Mouse (Mus musculus) stomach, embryonic 16.5 days (tissue): Measurements from ENCODE around the gene Trim8. TPM values are rescaled to one million over a fixed set of nuclear protein-coding genes. Genes with fewer than 3 reads are reported as not detected.
A peak's percentile ranks its signal among the peaks of the same experiment; 100 is the strongest.

Experiments used
- ATAC-seq: fragments of 200-750 bp; cut with Nextera tagmentation; 2 replicates; pipeline ENCODE4 v1.8.0; 2017; ENCODE audit warnings: moderate number of reproducible peaks, moderate TSS enrichment; ENCODE audit not compliant: insufficient read depth, low FRiP score
- H3K27ac ChIP-seq: fragments of 300-500 bp; sonication (generic); 2 replicates; pipeline ENCODE4 v1.5.1; 2014; ENCODE audit warnings: low read length
- H3K27me3 ChIP-seq: fragments of 300-500 bp; sonication (generic); 2 replicates; pipeline ENCODE4 v1.6.1; 2014; ENCODE audit warnings: low read length, control low read depth, mixed read lengths; ENCODE audit not compliant: control insufficient read depth, insufficient read depth
- H3K36me3 ChIP-seq: fragments of 300-500 bp; sonication (generic); 2 replicates; pipeline ENCODE4 v1.6.1; 2014; ENCODE audit warnings: low read length; ENCODE audit not compliant: control insufficient read depth, insufficient read depth
- H3K4me1 ChIP-seq: fragments of 300-500 bp; sonication (generic); 2 replicates; pipeline ENCODE4 v1.6.1; 2014; ENCODE audit warnings: low read length, control low read depth, mixed read lengths; ENCODE audit not compliant: control insufficient read depth, insufficient read depth
- H3K4me2 ChIP-seq: fragments of 300-500 bp; sonication (generic); 2 replicates; pipeline ENCODE4 v1.6.1; 2014; ENCODE audit warnings: low read depth, low read length, mixed read lengths
- H3K4me3 ChIP-seq: fragments of 300-500 bp; sonication (generic); replicated peaks from 2 replicates; pipeline ENCODE4 v1.5.1; 2014; ENCODE audit warnings: mild to moderate bottlenecking, low read length
- H3K9ac ChIP-seq: fragments of 300-500 bp; sonication (generic); 2 replicates; pipeline ENCODE4 v1.6.1; 2014; ENCODE audit warnings: low read length
- H3K9me3 ChIP-seq: fragments of 300-500 bp; sonication (generic); replicated peaks from 2 replicates; pipeline ENCODE4 v1.6.1; 2016; ENCODE audit warnings: low read length, control low read depth; ENCODE audit not compliant: control insufficient read depth
- WGBS: fragments of 180-500 bp; shearing (Covaris S2); extraction: QIAGEN DNeasy Blood & Tissue Kit; methylation state at CpG from one replicate; pipeline ENCODE4 v1.1.7; 2014; 5-methylcytosine and 5-hydroxymethylcytosine counted together
- polyA plus RNA-seq: library from polyadenylated mRNA; unstranded; fragments of >200 nt; fragmentation: Nextera tagmentation; extraction: Ambion mirVana; gene quantifications from 2 replicates; pipeline ENCODE4 v1.2.1, GENCODE M21; 2015

Trim8 gene
- polyA plus RNA-seq, 1 experiment from 2014 or later = 16.2 TPM

- Histone ChIP-seq H3K4me1 (peaks cover 6% of the 10 kb centered on the region), H3K4me2 (peak overlapping the region; percentile 93), H3K9me3 (no peaks in the 10 kb centered on the region), H3K9ac (peak overlapping the region; percentile 99), H3K27ac (peak overlapping the region; percentile 100), H3K4me3 (peak overlapping the region; percentile 94), H3K36me3 (no peaks in the 10 kb centered on the region), H3K27me3 (no peaks in the 10 kb centered on the region)
- WGBS = under 1% methylated on average over 49 of the region's 52 CpGs
- peak; percentile 85 for ATAC-seq
These were observed 1.5 kb upstream of the Trim8 start for GRCm38 (mm10) chr19:46499836-46500580.

- Histone ChIP-seq H3K9ac (peak overlapping the region; percentile 99), H3K4me1 (peaks cover 14% of the 10 kb centered on the region), H3K27ac (peak overlapping the region; percentile 100), H3K9me3 (no peaks in the 10 kb centered on the region), H3K27me3 (no peaks in the 10 kb centered on the region), H3K4me2 (peak overlapping the region; percentile 93), H3K36me3 (no peaks in the 10 kb centered on the region), H3K4me3 (peak overlapping the region; percentile 94)
- ATAC-seq = peak; percentile 3
- WGBS = under 1% methylated on average over 47 of the region's 50 CpGs
These were observed 741 bp upstream of the Trim8 start for GRCm38 (mm10) chr19:46500581-46501341.

GRCm38 (mm10) chr19:46502069-46502455 is 560 bp downstream of the Trim8 start:
- Histone ChIP-seq H3K4me2 (peak overlapping the region; percentile 93), H3K4me1 (peaks cover 27% of the 10 kb centered on the region), H3K4me3 (peak overlapping the region; percentile 94), H3K27me3 (no peaks in the 10 kb centered on the region), H3K9me3 (no peaks in the 10 kb centered on the region), H3K27ac (peak overlapping the region; percentile 100), H3K9ac (peak overlapping the region; percentile 99), H3K36me3 (no peaks in the 10 kb centered on the region)
- ATAC-seq = no peak
- WGBS = under 1% methylated on average over 39 of the region's 46 CpGs

GRCm38 (mm10) chr19:46502471-46503166 is 1.1 kb downstream of the Trim8 start:
- peak overlapping the region; percentile 94 for H3K4me3 ChIP-seq
- no peaks in the 10 kb centered on the region for H3K36me3 ChIP-seq
- no peaks in the 10 kb centered on the region for H3K9me3 ChIP-seq
- no peak for ATAC-seq
- H3K4me2 ChIP-seq = peak overlapping the region; percentile 93
- H3K27ac ChIP-seq = peak overlapping the region; percentile 100
- peak overlapping the region; percentile 99 for H3K9ac ChIP-seq
- no peaks in the 10 kb centered on the region for H3K27me3 ChIP-seq
- peaks cover 31% of the 10 kb centered on the region for H3K4me1 ChIP-seq
- WGBS = under 1% methylated on average over 53 of the region's 53 CpGs

- whole genome bisulfite sequencing = under 1% methylated on average over 21 of the region's 21 CpGs
- Histone ChIP-seq H3K4me3 (peak overlapping the region; percentile 94), H3K27ac (peak overlapping the region; percentile 100), H3K36me3 (no peaks in the 10 kb centered on the region), H3K4me1 (peaks cover 40% of the 10 kb centered on the region), H3K9ac (peak overlapping the region; percentile 99), H3K4me2 (peak overlapping the region; percentile 93), H3K9me3 (no peaks in the 10 kb centered on the region), H3K27me3 (no peaks in the 10 kb centered on the region)
- peak; percentile 67 for ATAC-seq
These were observed 2.0 kb downstream of the Trim8 start for GRCm38 (mm10) chr19:46503351-46504084.

- Histone ChIP-seq H3K36me3 (no peaks in the 10 kb centered on the region), H3K9ac (peak overlapping the region; percentile 99), H3K4me1 (peaks cover 46% of the 10 kb centered on the region), H3K9me3 (no peaks in the 10 kb centered on the region), H3K27ac (peak overlapping the region; percentile 100), H3K27me3 (no peaks in the 10 kb centered on the region), H3K4me2 (peak overlapping the region; percentile 93), H3K4me3 (peak overlapping the region; percentile 94)
- WGBS = 7% methylated on average over 4 of the region's 4 CpGs
- peak; percentile 34; the same call in 1 of the 2 replicates for ATAC-seq
These were observed 2.6 kb downstream of the Trim8 start for GRCm38 (mm10) chr19:46504085-46504552.

- no peak for ATAC-seq
- WGBS = 49% methylated on average over 9 of the region's 9 CpGs
- Histone ChIP-seq H3K4me1 (peaks cover 54% of the 10 kb centered on the region), H3K27ac (peak overlapping the region; percentile 100), H3K27me3 (no peaks in the 10 kb centered on the region), H3K36me3 (no peaks in the 10 kb centered on the region), H3K9ac (peak overlapping the region; percentile 99), H3K4me3 (peak overlapping the region; percentile 94), H3K9me3 (no peaks in the 10 kb centered on the region), H3K4me2 (peak overlapping the region; percentile 93)
These were observed 3.4 kb downstream of the Trim8 start for GRCm38 (mm10) chr19:46504822-46505417.

GRCm38 (mm10) chr19:46505646-46506371 is 4.3 kb downstream of the Trim8 start:
- Histone ChIP-seq H3K4me3 (peak overlapping the region; percentile 94), H3K36me3 (no peaks in the 10 kb centered on the region), H3K9ac (peak overlapping the region; percentile 53), H3K9me3 (no peaks in the 10 kb centered on the region), H3K27ac (peak overlapping the region; percentile 100), H3K27me3 (no peaks in the 10 kb centered on the region), H3K4me2 (peak overlapping the region; percentile 93), H3K4me1 (peaks cover 63% of the 10 kb centered on the region)
- WGBS = 66% methylated on average over 8 of the region's 8 CpGs
- ATAC-seq = no peak
